Mouse (Mus musculus) v-Abl transformed pro-B cells (cell line): Measurements from ENCODE around the gene Gstm3.

Experiments
- in situ Hi-C, 2 experiments: fragments of 400-800 bp; cut with MboI; formaldehyde crosslinking; loops; one replicate each; pipeline ENCODE4 v1.15.1; 2025; ENCODE audit not compliant: unreplicated experiment in 2 of 2

Gene Gstm3

GRCm38 (mm10) chr3:107932128-107932527 lies 37.0 kb downstream of the Gstm3 start:
- in situ Hi-C loops: loop anchor here in 1 of 2 experiments (10.0 kb wide), 2 partner anchors 123 to 213 kb away; partner anchors contain the start of gene Gnai3

- in situ Hi-C loops: loop anchor here in 1 of 2 experiments (10.0 kb wide), 2 partner anchors 123 to 213 kb away; partner anchors contain the start of gene Gnai3
Measured at GRCm38 (mm10) chr3:107931670-107932069, 37.4 kb downstream of the Gstm3 start, which contains the start of gene Gstm7. Gene Gstm7, minus strand, starts transcription at chr3:107931817.

DNA sequence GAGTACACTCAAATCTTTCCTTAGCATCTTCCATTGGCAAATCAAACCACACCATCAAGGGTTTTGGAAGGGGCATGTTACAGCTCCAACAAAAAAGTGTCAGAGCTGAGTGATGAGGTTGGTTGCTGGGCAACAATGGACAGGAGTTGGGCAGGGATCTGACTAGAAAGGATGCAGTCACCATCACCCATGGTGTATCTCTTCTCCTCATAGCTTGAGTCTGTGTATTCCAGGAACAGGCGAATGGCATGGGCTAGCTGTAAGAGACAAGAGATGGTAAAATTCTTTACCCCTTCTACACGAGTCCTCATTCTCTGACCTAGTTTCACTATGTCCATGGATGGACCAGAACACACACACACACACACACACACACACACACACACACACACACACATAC lies 37.9 kb downstream of the Gstm3 start:
- in situ Hi-C loops: loop anchor here in 1 of 2 experiments (10.0 kb wide), 2 partner anchors 124 to 214 kb away; partner anchors contain the start of gene Gnai3

DNA sequence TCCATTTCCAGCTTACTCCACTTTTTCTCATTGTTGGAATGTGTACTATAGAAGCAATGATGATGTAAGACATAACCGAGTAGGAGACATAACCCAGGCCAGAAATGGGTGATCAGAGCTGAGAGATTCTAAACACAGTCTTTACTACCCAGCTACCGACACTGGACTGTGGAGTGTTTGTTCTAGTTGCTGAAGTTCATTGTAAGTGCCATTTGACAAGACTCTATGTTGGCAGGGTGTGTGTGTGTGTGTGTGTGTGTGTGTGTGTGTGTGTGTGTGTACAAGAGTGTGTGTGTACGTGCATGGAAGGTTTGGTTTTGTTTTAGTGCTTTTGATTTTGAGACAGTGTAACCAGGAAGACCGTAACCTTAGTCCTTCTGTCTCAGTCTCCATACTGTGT lies 39.4 kb downstream of the Gstm3 start:
- in situ Hi-C loops: loop anchor here in 1 of 2 experiments (10.0 kb wide), 2 partner anchors 125 to 215 kb away; partner anchors contain the start of gene Gnai3

DNA sequence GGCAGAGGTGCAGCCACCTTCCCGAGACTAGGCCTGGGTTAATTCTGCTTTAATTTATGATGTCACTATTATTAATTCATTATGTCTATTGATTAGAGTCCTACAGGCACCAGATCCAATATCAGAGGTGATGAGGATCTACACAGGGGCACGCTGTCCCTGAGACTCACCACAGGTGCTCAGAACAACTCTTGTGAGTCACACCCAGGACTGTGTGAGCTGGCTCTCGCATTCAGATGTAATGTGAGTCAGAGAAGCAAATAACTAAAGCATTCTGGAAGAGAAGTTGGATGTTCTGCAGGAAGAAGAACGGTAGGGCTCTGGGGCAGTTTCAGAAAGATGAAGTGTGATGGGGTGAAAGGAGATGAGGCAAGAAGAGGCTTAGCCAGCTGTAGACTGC lies 39.8 kb downstream of the Gstm3 start:
- in situ Hi-C loops: no loop called here

DNA sequence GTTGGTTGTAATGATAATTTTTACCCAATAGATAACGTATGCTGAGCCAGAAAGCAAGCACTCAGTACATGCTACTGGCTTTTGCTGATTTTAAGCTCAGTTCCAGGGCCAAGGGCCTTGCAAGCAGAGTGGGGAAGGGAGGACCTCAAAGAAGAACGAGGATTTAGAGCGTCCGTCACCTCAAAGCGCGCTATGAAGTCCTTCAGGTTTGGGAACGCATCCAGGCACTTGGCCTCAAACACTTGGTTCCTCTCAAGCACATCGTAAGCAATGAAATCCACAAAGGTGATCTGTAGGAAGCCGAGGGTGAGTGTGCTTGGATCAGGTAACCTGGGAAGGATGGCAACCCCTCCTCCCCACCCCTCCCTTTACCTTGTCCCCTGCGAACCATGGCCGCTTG lies 40.4 kb downstream of the Gstm3 start:
- in situ Hi-C loops: no loop called here

- in situ Hi-C loops: no loop called here
Measured at GRCm38 (mm10) chr3:107927841-107928240, 41.2 kb downstream of the Gstm3 start.

DNA sequence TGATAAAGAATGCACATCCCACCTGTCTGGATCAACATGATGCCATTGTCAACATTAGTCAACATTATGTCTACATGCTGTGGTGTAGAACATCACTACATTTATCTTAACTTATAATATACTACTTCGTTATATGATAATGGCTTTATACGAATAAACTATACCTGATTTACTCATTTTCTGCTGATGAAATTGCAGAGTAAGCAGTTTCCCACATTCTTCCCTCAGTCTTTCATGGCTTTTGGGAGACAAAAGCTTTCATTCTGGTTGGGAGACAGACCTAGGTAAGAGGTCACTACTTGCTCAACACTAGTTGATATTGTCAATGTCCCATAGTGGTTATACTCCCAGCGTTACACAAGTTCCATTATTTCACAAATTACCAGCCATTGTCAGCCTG lies 43.7 kb downstream of the Gstm3 start:
- in situ Hi-C loops: no loop called here

DNA sequence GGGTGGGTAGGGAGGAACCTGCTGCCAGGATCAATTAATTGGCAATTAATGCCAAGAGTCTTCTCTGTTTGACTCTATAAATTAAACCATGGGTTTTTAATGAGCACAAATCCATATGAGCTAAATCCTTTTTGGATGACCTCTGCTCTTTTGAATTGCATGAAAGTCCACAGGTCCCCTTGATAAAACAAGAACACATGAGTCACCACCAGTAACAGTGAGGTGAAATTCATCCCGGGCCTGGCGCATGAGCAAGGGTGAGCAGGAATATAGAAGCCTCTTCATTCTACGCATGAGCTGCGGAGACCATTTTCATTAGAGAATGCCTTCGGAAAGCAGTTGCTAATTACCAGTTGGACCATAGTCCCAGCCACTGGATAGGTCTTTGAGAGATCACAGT lies 48.7 kb downstream of the Gstm3 start:
- in situ Hi-C loops: loop anchor here in 1 of 2 experiments (5.0 kb wide), 2 partner anchors 97 to 227 kb away; partner anchors contain the start of genes Gnai3 and Gstm1

GRCm38 (mm10) chr3:107917783-107918408 lies 51.2 kb downstream of the Gstm3 start:
- in situ Hi-C loops: no loop called here

DNA sequence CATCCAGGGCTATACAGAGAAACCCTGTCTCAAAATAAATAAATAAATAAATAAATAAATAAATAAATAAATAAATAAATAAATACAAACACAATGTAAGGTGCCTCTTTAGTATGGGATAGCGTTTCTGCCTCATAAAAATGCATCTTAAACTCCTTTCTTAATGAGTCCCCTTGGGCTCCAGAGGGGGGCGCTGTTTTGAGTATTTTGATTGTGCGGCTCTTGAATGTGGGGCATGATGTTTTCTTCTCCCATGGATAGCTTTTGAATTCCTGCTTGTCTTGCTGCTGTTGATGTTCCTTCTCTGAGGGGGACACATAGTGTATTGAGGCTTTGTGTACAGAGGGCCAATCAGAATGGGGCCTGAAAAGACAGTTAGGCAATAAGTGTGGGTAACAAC lies 52.0 kb downstream of the Gstm3 start:
- in situ Hi-C loops: no loop called here

DNA sequence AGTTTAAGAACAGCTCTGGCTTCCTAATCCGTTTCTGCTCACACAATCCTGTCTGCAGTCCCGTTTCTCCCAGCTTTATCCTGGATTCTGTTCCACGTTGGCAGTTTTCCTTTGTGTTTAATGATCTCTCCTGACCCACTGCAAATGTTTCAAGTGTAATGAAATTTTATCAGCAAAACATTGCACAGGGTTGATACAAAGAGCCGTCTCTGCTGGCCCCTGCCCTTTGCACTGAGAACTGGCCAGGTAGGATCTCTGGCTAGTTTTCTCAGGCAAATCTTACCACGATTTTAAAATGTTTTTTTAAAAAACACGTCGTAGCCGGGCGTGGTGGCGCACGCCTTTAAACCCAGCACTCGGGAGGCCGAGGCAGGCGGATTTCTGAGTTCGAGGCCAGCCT lies 52.4 kb downstream of the Gstm3 start:
- in situ Hi-C loops: no loop called here
